Mouse (Mus musculus) cortical plate, adult 2 months (tissue): ENCODE results near the gene AC124108.1.

Experiments used
- CTCF ChIP-seq: fragments of 200-500 bp; IDR thresholded peaks from 2 replicates; pipeline ENCODE4 v1.5.1; 2011; ENCODE audit warnings: mild to moderate bottlenecking, control low read depth, low read length; ENCODE audit not compliant: insufficient read depth; ENCODE audit errors: extremely low read depth
- POLR2A ChIP-seq: fragments of 200-500 bp; IDR thresholded peaks from 2 replicates; pipeline ENCODE4 v1.6.1; 2011; ENCODE audit warnings: mild to moderate bottlenecking, low read length, control low read depth; ENCODE audit not compliant: insufficient read depth; ENCODE audit errors: extremely low read depth

DNA sequence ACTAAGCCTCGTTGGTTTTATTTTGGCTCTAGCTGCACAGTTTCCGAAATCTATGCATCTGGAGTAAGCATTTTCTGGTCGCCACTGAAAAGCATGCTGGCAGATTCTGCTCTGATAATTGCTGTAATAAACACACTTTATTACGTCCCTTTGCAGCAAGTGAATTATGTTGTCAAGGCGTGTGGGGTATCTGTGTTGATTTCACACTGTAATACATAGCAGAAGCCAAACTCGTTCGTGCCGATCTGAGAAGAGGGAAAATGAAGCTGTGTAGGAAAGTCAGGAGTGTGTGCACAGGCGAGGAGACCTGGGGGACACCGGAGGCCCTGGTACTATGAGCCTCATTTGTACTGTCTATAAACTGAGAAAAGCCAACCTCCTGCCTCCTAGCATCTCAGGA lies 18.1 kb downstream of the AC124108.1 start:
- no peak for TF ChIP-seq CTCF
- TF ChIP-seq POLR2A: no peak
